Mouse (Mus musculus) ES-E14 (cell line): ENCODE data around the gene Arl4a. TPM values are rescaled to one million over a fixed set of nuclear protein-coding genes. Genes with fewer than 3 reads are reported as not detected.

Experiments used
- DNase-seq: peaks from one replicate; pipeline ENCODE4 v3.0.0-alpha.2; 2013; ENCODE audit warnings: low read depth, low spot score
- H3K27ac ChIP-seq: 2 replicates; pipeline ENCODE4 v1.5.1; 2012; ENCODE audit warnings: low read depth, mild to moderate bottlenecking, low read length, moderate library complexity, mixed read lengths; ENCODE audit not compliant: poor library complexity, insufficient read depth, severe bottlenecking
- H3K36me3 ChIP-seq: 2 replicates; pipeline ENCODE4 v1.6.1; 2012; ENCODE audit warnings: mild to moderate bottlenecking, low read length, moderate library complexity, mixed read lengths; ENCODE audit not compliant: control insufficient read depth, poor library complexity, insufficient read depth, severe bottlenecking
- H3K4me1 ChIP-seq, 2 experiments: fragments of 150-350 bp in 1 of 2; sonication (generic) in 1 of 2; 2 replicates each; pipeline ENCODE4 v1.6.1; 2012; ENCODE audit warnings: low read length in 2 of 2, mild to moderate bottlenecking in 1 of 2, mixed read lengths in 1 of 2; ENCODE audit not compliant: control insufficient read depth in 2 of 2, insufficient read depth in 2 of 2, poor library complexity in 1 of 2
- H3K4me3 ChIP-seq, 2 experiments: fragments of 150-350 bp in 1 of 2; sonication (generic) in 1 of 2; 2 replicates each; pipeline ENCODE4 v1.5.1; 2012; ENCODE audit warnings: low read length in 2 of 2, low read depth in 1 of 2, mild to moderate bottlenecking in 1 of 2, mixed read lengths in 1 of 2; ENCODE audit not compliant: insufficient read depth in 1 of 2, poor library complexity in 1 of 2, severe bottlenecking in 1 of 2
- H3K9ac ChIP-seq: 2 replicates; pipeline ENCODE4 v1.6.1; 2012; ENCODE audit warnings: low read depth, mild to moderate bottlenecking, low read length, mixed read lengths; ENCODE audit not compliant: poor library complexity, insufficient read depth, severe bottlenecking
- H3K9me3 ChIP-seq: fragments of 150-350 bp; sonication (generic); 2 replicates; pipeline ENCODE4 v1.6.1; 2012; ENCODE audit warnings: low read depth, mild to moderate bottlenecking, low read length; ENCODE audit not compliant: control insufficient read depth, insufficient read depth
- CHD2 ChIP-seq: IDR thresholded peaks from 2 replicates; pipeline ENCODE4 v1.6.1; 2014; ENCODE audit warnings: mild to moderate bottlenecking, low read depth, low read length, inconsistent platforms
- HCFC1 ChIP-seq: IDR thresholded peaks from 2 replicates; pipeline ENCODE4 v1.6.1; 2012; ENCODE audit warnings: low read length, inconsistent platforms, borderline replicate concordance; ENCODE audit not compliant: insufficient read depth
- MAFK ChIP-seq: IDR thresholded peaks from 2 replicates; pipeline ENCODE4 v1.6.1; 2014; ENCODE audit warnings: mild to moderate bottlenecking, low read depth, low read length, inconsistent platforms; ENCODE audit not compliant: insufficient read depth
- ZC3H11A ChIP-seq: IDR thresholded peaks from 2 replicates; pipeline ENCODE4 v1.6.1; 2012; ENCODE audit warnings: low read depth, mild to moderate bottlenecking, inconsistent platforms, low read length, borderline replicate concordance
- ZNF384 ChIP-seq: IDR thresholded peaks from 2 replicates; pipeline ENCODE4 v1.6.1; 2012; ENCODE audit warnings: low read depth, low read length, inconsistent platforms
- in situ Hi-C, 2 experiments: fragments of 600-800 bp; cut with MboI; formaldehyde crosslinking; loops; one replicate each; pipeline ENCODE4 v1.15.1; 2025; ENCODE audit warnings: low sequenced_read_pairs in 2 of 2, inconsistent platforms in 1 of 2; ENCODE audit not compliant: unreplicated experiment in 2 of 2
- total RNA-seq: library from RNA; depleted of rRNA; stranded (reverse); fragments of 300-350 nt; gene quantifications from 2 replicates; pipeline ENCODE4 v1.2.3, GENCODE M21; 2012; rRNA removed

Arl4a gene
- 18.5 and 20.2 TPM in 2 replicates for total RNA-seq

GRCm38 (mm10) chr12:40037876-40038463, at the start of gene Arl4a:
Gene Arl4a (minus strand): TSS chr12:40038025.
- Histone ChIP-seq H3K36me3 (no peaks in the 10 kb centered on the region), H3K9me3 (no peaks in the 10 kb centered on the region), H3K4me3 (peak within 1 kb of the TSS; percentile 92 to 95), H3K4me1 (0 out of 4 replicates have a peak, but pooled peaks cover 0 to 4% of the 10 kb centered on the region in 2 experiments), H3K27ac (peak within 1 kb of the TSS; percentile 88), H3K9ac (peak within 1 kb of the TSS; percentile 93)
- TF ChIP-seq HCFC1 (peak; percentile 56; the same call in 1 of the 2 replicates), ZC3H11A (no peak)
- peak; percentile 69 for DNase-seq
- in situ Hi-C loops, result loop anchor here in 1 of 2 experiments (25.0 kb wide), 1 partner anchor 376 kb away; no protein-coding TSS in a partner anchor

- H3K9me3 ChIP-seq, result no peaks in the 10 kb centered on the region
- in situ Hi-C loops, result no loop called here
- H3K27ac ChIP-seq, result no peak overlapping the region
- no peaks in the 10 kb centered on the region for H3K4me1 ChIP-seq
- H3K9ac ChIP-seq, result no peak overlapping the region
- no peak overlapping the region for H3K4me3 ChIP-seq
- no peak for DNase-seq
- no peak for TF ChIP-seq CHD2
- no peak for TF ChIP-seq MAFK
- TF ChIP-seq ZNF384, result no peak
- no peak for TF ChIP-seq ZC3H11A
- no peaks in the 10 kb centered on the region for H3K36me3 ChIP-seq
Observed at GRCm38 (mm10) chr12:40085731-40086322, 48.0 kb upstream of the Arl4a start.

- Histone ChIP-seq H3K4me1 (no peaks in the 10 kb centered on the region), H3K36me3 (no peaks in the 10 kb centered on the region), H3K4me3 (no peak overlapping the region), H3K27ac (no peak overlapping the region), H3K9me3 (no peaks in the 10 kb centered on the region), H3K9ac (no peak overlapping the region)
- peak; percentile 8 for DNase-seq
- in situ Hi-C loops, result no loop called here
- TF ChIP-seq ZC3H11A (no peak), HCFC1 (no peak), CHD2 (no peak), ZNF384 (no peak), MAFK (no peak)
Observed at GRCm38 (mm10) chr12:40082453-40083238, 44.8 kb upstream of the Arl4a start.

- no peaks in the 10 kb centered on the region for H3K4me1 ChIP-seq
- H3K27ac ChIP-seq, result no peak overlapping the region
- no peak for TF ChIP-seq ZC3H11A
- no peak for TF ChIP-seq CHD2
- TF ChIP-seq ZNF384, result no peak
- TF ChIP-seq MAFK, result no peak
- no peak for TF ChIP-seq HCFC1
- H3K4me3 ChIP-seq, result no peak overlapping the region
- no peak for DNase-seq
- no peaks in the 10 kb centered on the region for H3K9me3 ChIP-seq
- no peak overlapping the region for H3K9ac ChIP-seq
- in situ Hi-C loops, result no loop called here
- H3K36me3 ChIP-seq, result no peaks in the 10 kb centered on the region
Observed at GRCm38 (mm10) chr12:40082048-40082447, 44.2 kb upstream of the Arl4a start.
